Mouse (Mus musculus) adrenal gland, postnatal 4 days (tissue): ENCODE data around the gene Tpo. TPM values are rescaled to one million over a fixed set of nuclear protein-coding genes. Genes with fewer than 3 reads are reported as not detected.

Experiments
- DNase-seq, 2 experiments: peaks; one replicate each; pipeline ENCODE4 v3.0.0; 2021 to 2022; ENCODE audit warnings: low spot score in 2 of 2, mixed read lengths in 2 of 2
- total RNA-seq, 2 experiments: library from RNA; stranded (reverse); gene quantifications; 2 replicates each; pipeline ENCODE4 v1.2.3; 2021

Gene Tpo
- total RNA-seq, 2 experiments from 2014 or later: not detected

DNA sequence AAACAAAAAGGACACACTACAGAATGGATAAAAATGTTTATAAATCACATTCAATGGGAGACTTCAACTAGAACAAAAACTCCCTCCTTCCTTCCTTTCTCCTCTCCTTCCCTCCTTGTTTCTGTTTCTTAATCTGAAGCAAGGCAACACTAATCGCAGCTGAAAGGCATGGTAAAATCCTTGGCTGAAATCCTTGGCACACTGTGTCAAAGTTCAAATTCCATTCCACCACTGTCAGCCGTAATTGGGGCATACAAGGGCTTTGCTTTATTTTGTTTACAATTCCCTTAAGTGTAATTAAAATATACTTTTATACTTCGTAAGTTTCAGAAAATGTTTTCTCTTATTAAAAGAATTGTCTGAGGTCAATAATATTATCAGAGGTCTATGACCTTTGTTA is 108.9 kb downstream of the Tpo start:
- DNase-seq: no peak

DNA sequence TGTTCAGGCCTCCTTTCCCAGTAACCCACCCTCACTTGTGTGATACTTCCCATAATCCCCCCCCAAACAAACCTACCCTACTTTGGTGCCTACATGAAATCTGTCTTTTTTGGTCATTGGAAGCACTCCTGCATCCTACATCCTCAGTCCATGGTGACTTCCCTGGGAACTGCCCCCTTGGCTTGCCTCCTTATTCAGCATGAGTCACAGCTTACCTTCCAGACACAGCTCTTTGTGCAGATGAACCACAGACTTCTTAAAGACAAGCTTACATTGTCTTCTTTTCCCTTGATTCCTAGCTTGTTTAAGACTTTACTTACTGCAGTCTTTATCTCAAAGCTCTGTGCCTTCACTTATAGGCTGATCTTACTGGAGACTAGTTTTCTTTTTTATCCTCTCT is 112.0 kb downstream of the Tpo start:
- no peak for DNase-seq

DNA sequence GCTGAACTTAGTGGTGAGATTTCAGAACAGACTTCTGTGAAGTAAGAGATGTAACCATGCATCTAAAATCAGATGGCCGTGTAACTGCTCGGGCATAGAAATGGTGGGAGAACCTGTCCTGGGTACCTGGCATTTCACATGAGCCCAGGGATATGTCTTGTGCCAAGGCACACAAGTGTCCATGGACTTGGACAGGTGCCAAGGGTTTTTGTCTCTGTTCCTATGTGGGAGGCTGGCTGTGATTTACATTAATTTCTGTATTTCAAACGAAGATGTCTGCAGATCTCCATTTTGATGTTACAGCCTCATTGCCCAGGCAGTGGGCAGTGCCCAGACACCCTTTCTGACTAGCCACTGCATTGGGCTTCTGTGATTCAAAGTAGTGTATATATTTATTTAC is 115.3 kb downstream of the Tpo start:
- no peak for DNase-seq

DNA sequence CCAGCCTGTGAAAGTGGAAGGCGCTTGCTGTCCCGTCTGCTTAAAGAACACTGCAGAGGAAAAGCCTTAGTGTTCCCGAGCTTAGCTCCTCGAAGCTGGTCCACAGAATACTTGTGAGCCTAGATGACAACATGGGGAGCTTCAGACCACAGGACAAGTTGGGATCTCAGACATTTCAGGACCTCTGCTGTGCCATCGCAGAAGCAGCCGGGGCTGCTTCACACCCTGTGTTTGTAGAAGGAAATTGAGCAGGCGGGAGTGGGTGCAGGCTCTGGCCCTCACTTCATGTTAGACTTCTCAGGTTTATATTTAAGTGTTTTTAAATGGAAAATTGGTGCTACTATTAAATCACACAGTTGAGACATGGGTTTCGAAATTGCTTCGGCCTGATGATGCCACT is 116.9 kb downstream of the Tpo start:
- DNase-seq: no peak

DNA sequence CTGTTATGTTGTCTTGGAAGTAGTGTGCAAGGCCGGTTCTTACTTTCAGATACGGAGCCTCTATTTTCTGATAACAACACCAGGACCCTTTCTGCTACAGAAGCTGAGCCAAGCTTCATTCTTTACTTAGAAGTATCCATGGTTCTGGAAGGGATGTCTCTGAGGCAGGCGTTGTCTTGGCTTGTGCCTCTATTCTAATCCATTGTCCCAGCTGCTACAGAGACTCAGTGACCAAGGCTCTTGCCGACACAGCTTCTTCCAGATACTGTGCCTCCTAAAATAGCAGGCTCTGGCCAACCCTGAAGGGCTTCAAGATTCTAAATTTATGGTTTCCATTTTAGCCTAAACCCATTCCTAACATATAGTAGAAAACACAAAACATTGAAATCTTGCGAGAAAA is 123.7 kb downstream of the Tpo start:
- DNase-seq: no peak

DNA sequence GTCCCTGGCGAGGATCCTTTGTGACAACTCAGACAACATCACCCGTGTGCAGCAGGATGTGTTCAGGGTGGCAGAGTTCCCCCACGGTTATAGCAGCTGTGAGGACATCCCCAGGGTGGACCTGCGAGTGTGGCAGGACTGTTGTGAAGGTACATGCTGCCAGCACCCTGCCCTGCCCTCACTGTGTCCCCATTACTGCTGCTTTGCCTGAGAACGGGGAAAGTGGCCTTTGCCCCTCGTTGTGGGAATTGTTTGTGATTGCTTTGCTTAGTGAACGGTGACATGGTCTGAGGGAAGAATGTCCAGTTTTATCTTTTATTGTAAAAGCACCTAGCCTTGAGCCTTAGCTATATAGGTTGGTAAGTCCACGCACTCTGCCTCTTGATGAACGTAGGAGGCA is 125.8 kb downstream of the Tpo start:
- DNase-seq: no peak

Other genes with a start within 250 kb of the Tpo start
- gene Pxdn, start 195.0 kb downstream of the Tpo start, total RNA-seq: 100 to 1,000 TPM; 115 to 134 TPM
- gene Sntg2, start 240.8 kb upstream of the Tpo start, total RNA-seq: 1 to 10 TPM; 2.8 to 3.8 TPM